9 mouse cellular contexts compared by ENCODE assay signal in genomic region chr2:22744121-22744761, GRCm38 (mm10). TPM values are rescaled to one million over a fixed set of nuclear protein-coding genes. Genes with fewer than 3 reads are reported as not detected.
DNase-seq lines count a peak whose midpoint lies in the region; ATAC-seq lines count a peak whose summit lies in the region.
"Had no signal": no experiment of that assay in that cellular context is flagged by ENCODE, and none has a peak within 500 bp of the region (broad histone marks: within the 10 kb centered on the region; RNA-seq: fewer than 3 reads in every experiment).

No protein-coding gene starts in this region.

- no peaks in the 10 kb centered on the region for H3K9me3 ChIP-seq in forebrain, embryonic 11.5 days (ENCODE audit: control insufficient read depth, low read length)
- no peaks in the 10 kb centered on the region for H3K9me3 ChIP-seq in forebrain, embryonic 13.5 days (replicated peaks)
- H3K9me3 ChIP-seq in neural tube, embryonic 15.5 days (replicated peaks) = no peaks in the 10 kb centered on the region
- H3K9me3 ChIP-seq: neural tube, embryonic 13.5 days had no signal

- under 1% methylated on average over 27 of the region's 38 CpGs for WGBS in forebrain, embryonic 11.5 days
- 0% methylated on average over 16 of the region's 38 CpGs for WGBS in forebrain, embryonic 13.5 days
- WGBS in neural tube, embryonic 15.5 days = 0% methylated on average over 23 of the region's 38 CpGs

- ATAC-seq in forebrain, embryonic 11.5 days (replicated peaks; ENCODE audit: low FRiP score) = no peak
- no peak for ATAC-seq in forebrain, embryonic 13.5 days
- ATAC-seq in neural tube, embryonic 15.5 days (ENCODE audit: low FRiP score) = no peak
- ATAC-seq in erythroid progenitor cell, adult 5-6 weeks (replicated peaks; ENCODE audit: low FRiP score, poor library complexity, severe bottlenecking) = peak; percentile 61

- no peaks in the 10 kb centered on the region for H3K36me3 ChIP-seq in forebrain, embryonic 11.5 days (ENCODE audit: control insufficient read depth, insufficient read depth, low read length)
- no peaks in the 10 kb centered on the region for H3K36me3 ChIP-seq in forebrain, embryonic 13.5 days (ENCODE audit: poor library complexity, severe bottlenecking)
- H3K36me3 ChIP-seq in neural tube, embryonic 15.5 days = no peaks in the 10 kb centered on the region
- H3K36me3 ChIP-seq: neural tube, embryonic 13.5 days had no signal

- H3K9ac ChIP-seq in forebrain, embryonic 11.5 days (ENCODE audit: low read length) = no peak overlapping the region
- H3K9ac ChIP-seq in forebrain, embryonic 13.5 days = no peak overlapping the region
- no peak overlapping the region for H3K9ac ChIP-seq in neural tube, embryonic 15.5 days (replicated peaks)
- H3K9ac ChIP-seq: neural tube, embryonic 13.5 days had no signal

- H3K4me1 ChIP-seq in forebrain, embryonic 11.5 days (replicated peaks; ENCODE audit: control insufficient read depth, insufficient read depth, low read length) = no peaks in the 10 kb centered on the region
- no peaks in the 10 kb centered on the region for H3K4me1 ChIP-seq in forebrain, embryonic 13.5 days
- 0 out of 2 replicates have a peak, but pooled peaks cover 3% of the 10 kb centered on the region for H3K4me1 ChIP-seq in neural tube, embryonic 15.5 days
- H3K4me1 ChIP-seq: neural tube, embryonic 13.5 days had no signal

- no peak overlapping the region for H3K4me2 ChIP-seq in forebrain, embryonic 11.5 days (ENCODE audit: low read depth, low read length, severe bottlenecking)
- H3K4me2 ChIP-seq in forebrain, embryonic 13.5 days = no peak overlapping the region
- H3K4me2 ChIP-seq in neural tube, embryonic 15.5 days = no peak overlapping the region
- H3K4me2 ChIP-seq: neural tube, embryonic 13.5 days had no signal

- no peaks in the 10 kb centered on the region for H3K27me3 ChIP-seq in forebrain, embryonic 11.5 days (ENCODE audit: control insufficient read depth, insufficient read depth, low read length)
- H3K27me3 ChIP-seq in forebrain, embryonic 13.5 days = no peaks in the 10 kb centered on the region
- no peaks in the 10 kb centered on the region for H3K27me3 ChIP-seq in neural tube, embryonic 15.5 days (replicated peaks)
- H3K27me3 ChIP-seq: neural tube, embryonic 13.5 days had no signal

- H3K4me3 ChIP-seq in forebrain, embryonic 11.5 days (ENCODE audit: low read depth, low read length) = no peak overlapping the region
- H3K4me3 ChIP-seq in forebrain, embryonic 13.5 days = no peak overlapping the region
- no peak overlapping the region for H3K4me3 ChIP-seq in neural tube, embryonic 15.5 days (replicated peaks)
- H3K4me3 ChIP-seq: neural tube, embryonic 13.5 days had no signal

- peak; percentile 78 for DNase-seq in forebrain, embryonic 11.5 days (ENCODE audit: low spot score)
- DNase-seq in neural tube, embryonic 10.5 days (ENCODE audit: extremely low spot score, low spot score) = peak; percentile 75
- DNase-seq in lung, postnatal 25 days (ENCODE audit: low spot score) = peak; percentile 2
- peak; percentile 61 to 78 for DNase-seq in thymus, postnatal 36 days
- no peak for DNase-seq in MN1 (ENCODE audit: low spot score)

- H3K27ac ChIP-seq in forebrain, embryonic 11.5 days (ENCODE audit: low read depth, low read length) = no peak overlapping the region
- H3K27ac ChIP-seq in forebrain, embryonic 13.5 days = no peak overlapping the region
- no peak overlapping the region for H3K27ac ChIP-seq in neural tube, embryonic 15.5 days (replicated peaks)
- H3K27ac ChIP-seq: neural tube, embryonic 13.5 days had no signal

RNA-seq across cellular contexts. Expression of gene Apbb1ip, which starts 29.7 kb away (rescaled TPM):
- 0.53 and 0.76 TPM in 2 replicates for polyA plus RNA-seq in forebrain, embryonic 11.5 days (2014; fragmentation: Nextera tagmentation; extraction: Ambion mirVana)
- 0.44 and 0.61 TPM in 2 replicates for polyA plus RNA-seq in forebrain, embryonic 13.5 days (2015; fragmentation: Nextera tagmentation; extraction: Ambion mirVana)
- polyA plus RNA-seq in neural tube, embryonic 15.5 days (2015; fragmentation: Nextera tagmentation; extraction: Ambion mirVana) = 1.2 and 4.7 TPM in 2 replicates
- 41.8 and 60.8 TPM in 2 replicates for total RNA-seq in erythroid progenitor cell, adult 5-6 weeks (2015; ENCODE audit: low replicate concordance)
- total RNA-seq in erythroid progenitor cell, adult 5-6 weeks (2017; ENCODE audit: low replicate concordance) = 7.2 and 16.9 TPM in 2 replicates
